Mouse (Mus musculus) stomach, embryonic 14.5 days (tissue): ENCODE measurements around the gene Reps2. TPM values are rescaled to one million over a fixed set of nuclear protein-coding genes. Genes with fewer than 3 reads are reported as not detected.

Experiments used
- ATAC-seq: fragments of 200-750 bp; cut with Nextera tagmentation; 2 replicates; pipeline ENCODE4 v1.8.0; 2017; ENCODE audit warnings: low read depth, moderate TSS enrichment; ENCODE audit not compliant: insufficient number of reproducible peaks, insufficient read depth, low FRiP score
- H3K27ac ChIP-seq: fragments of 300-500 bp; sonication (generic); 2 replicates; pipeline ENCODE4 v1.5.1; 2014; ENCODE audit warnings: mild to moderate bottlenecking, low read length, moderate library complexity, mixed read lengths
- H3K27me3 ChIP-seq: fragments of 300-500 bp; sonication (generic); 2 replicates; pipeline ENCODE4 v1.6.1; 2014; ENCODE audit warnings: low read length, control low read depth, mixed read lengths; ENCODE audit not compliant: control insufficient read depth, insufficient read depth
- H3K36me3 ChIP-seq: fragments of 300-500 bp; sonication (generic); 2 replicates; pipeline ENCODE4 v1.6.1; 2014; ENCODE audit warnings: mild to moderate bottlenecking, control low read depth, low read length, moderate library complexity, mixed read lengths; ENCODE audit not compliant: control insufficient read depth, insufficient read depth
- H3K4me1 ChIP-seq: fragments of 300-500 bp; sonication (generic); 2 replicates; pipeline ENCODE4 v1.6.1; 2014; ENCODE audit warnings: low read length, control low read depth, mixed read lengths; ENCODE audit not compliant: control insufficient read depth, insufficient read depth
- H3K4me2 ChIP-seq: fragments of 300-500 bp; sonication (generic); replicated peaks from 2 replicates; pipeline ENCODE4 v1.6.1; 2014; ENCODE audit warnings: low read depth, low read length, control low read depth
- H3K4me3 ChIP-seq: fragments of 300-500 bp; sonication (generic); 2 replicates; pipeline ENCODE4 v1.5.1; 2014; ENCODE audit warnings: low read depth, low read length, control low read depth
- H3K9ac ChIP-seq: fragments of 300-500 bp; sonication (generic); replicated peaks from 2 replicates; pipeline ENCODE4 v1.6.1; 2014; ENCODE audit warnings: low read depth, mild to moderate bottlenecking, control low read depth, low read length, moderate library complexity, mixed read lengths
- H3K9me3 ChIP-seq: fragments of 300-500 bp; sonication (generic); 2 replicates; pipeline ENCODE4 v1.6.1; 2016; ENCODE audit warnings: low read depth, low read length, control low read depth; ENCODE audit not compliant: control insufficient read depth
- WGBS: fragments of 180-500 bp; shearing (Covaris S2); extraction: QIAGEN DNeasy Blood & Tissue Kit; methylation state at CpG from one replicate; pipeline ENCODE4 v1.1.7; 2014; 5-methylcytosine and 5-hydroxymethylcytosine counted together
- polyA plus RNA-seq: library from polyadenylated mRNA; unstranded; fragments of >200 nt; fragmentation: Nextera tagmentation; extraction: Ambion mirVana; gene quantifications from 2 replicates; pipeline ENCODE4 v1.2.1, GENCODE M21; 2014

Gene Reps2
- polyA plus RNA-seq, 1 experiment from 2014 or later = 3.2 TPM

DNA sequence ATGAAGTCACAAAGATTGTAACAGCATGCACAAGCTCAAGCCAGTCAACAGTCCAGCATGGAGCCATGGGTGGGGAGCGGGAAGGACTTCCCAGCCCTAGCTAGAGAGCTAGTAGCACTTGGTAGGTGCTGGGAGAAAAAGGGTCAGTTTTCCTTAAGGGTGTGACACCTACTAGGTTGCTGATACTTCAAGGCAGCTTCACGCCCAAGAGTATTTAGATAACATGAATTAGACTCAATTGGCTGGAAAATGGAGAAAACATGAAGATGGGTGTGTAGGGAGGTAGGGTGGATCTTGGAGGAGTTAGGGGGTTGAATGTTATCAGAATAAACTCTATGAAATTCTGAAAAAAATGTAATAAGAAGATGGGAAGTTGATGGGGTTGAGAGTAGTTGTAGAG is 37.3 kb downstream of the Reps2 start:
- no peak overlapping the region for H3K9ac ChIP-seq
- H3K27me3 ChIP-seq = no peaks in the 10 kb centered on the region
- H3K27ac ChIP-seq = no peak overlapping the region
- H3K4me1 ChIP-seq = no peaks in the 10 kb centered on the region
- no peak overlapping the region for H3K4me3 ChIP-seq
- WGBS = 78% methylated on average over 2 of the region's 2 CpGs
- H3K36me3 ChIP-seq = no peaks in the 10 kb centered on the region
- no peak for ATAC-seq
- no peak overlapping the region for H3K4me2 ChIP-seq
- H3K9me3 ChIP-seq = no peaks in the 10 kb centered on the region

- no peaks in the 10 kb centered on the region for H3K27me3 ChIP-seq
- WGBS = 91% methylated on average over 3 of the region's 3 CpGs
- H3K36me3 ChIP-seq = no peaks in the 10 kb centered on the region
- H3K4me2 ChIP-seq = no peak overlapping the region
- H3K9me3 ChIP-seq = no peaks in the 10 kb centered on the region
- no peaks in the 10 kb centered on the region for H3K4me1 ChIP-seq
- no peak overlapping the region for H3K27ac ChIP-seq
- no peak overlapping the region for H3K4me3 ChIP-seq
- no peak overlapping the region for H3K9ac ChIP-seq
- ATAC-seq = no peak
These were observed 43.8 kb downstream of the Reps2 start for GRCm38 (mm10) chrX:162599666-162600065.

DNA sequence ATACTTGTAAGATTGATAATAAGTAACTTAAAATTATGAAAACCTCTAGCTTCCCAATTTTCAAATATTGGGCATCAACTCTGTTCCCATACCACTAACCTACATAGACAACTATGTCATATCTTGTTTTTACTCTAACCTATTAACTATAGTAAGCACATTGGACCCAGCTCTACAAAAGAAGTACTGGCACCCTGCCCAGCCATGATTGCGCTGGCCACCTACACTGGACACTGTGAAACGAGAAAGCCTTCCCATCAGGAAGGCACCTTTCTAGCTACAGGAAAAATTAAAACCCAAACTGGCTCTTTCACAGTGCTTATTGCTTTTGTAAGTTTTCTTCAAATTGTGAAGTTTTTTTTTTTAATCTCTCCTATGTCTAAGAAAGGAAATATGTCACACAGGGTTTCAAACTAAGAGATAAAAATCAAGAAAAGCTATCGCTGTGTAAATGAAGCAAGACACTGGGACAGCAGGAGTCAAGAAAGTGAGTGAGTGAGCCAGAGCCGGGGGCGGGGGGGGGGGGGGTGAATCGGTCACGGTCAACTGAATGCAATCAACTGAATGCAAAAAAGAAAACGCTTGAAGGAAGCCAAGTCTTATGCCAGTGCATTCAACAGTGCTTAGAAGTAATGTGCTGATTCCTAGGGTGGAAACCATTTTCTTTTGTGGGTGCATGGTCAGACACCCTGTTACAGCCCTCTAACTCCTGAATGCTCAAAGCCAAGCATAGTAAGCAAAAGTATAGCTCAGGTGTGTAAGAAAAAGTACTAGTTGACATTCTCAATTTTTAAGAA is 52.2 kb downstream of the Reps2 start:
- Histone ChIP-seq H3K4me2 (no peak overlapping the region), H3K36me3 (no peaks in the 10 kb centered on the region), H3K9ac (no peak overlapping the region), H3K27me3 (no peaks in the 10 kb centered on the region), H3K9me3 (no peaks in the 10 kb centered on the region), H3K4me1 (no peaks in the 10 kb centered on the region), H3K27ac (no peak overlapping the region), H3K4me3 (no peak overlapping the region)
- ATAC-seq = no peak
- 68% methylated on average over 8 of the region's 8 CpGs for WGBS

DNA sequence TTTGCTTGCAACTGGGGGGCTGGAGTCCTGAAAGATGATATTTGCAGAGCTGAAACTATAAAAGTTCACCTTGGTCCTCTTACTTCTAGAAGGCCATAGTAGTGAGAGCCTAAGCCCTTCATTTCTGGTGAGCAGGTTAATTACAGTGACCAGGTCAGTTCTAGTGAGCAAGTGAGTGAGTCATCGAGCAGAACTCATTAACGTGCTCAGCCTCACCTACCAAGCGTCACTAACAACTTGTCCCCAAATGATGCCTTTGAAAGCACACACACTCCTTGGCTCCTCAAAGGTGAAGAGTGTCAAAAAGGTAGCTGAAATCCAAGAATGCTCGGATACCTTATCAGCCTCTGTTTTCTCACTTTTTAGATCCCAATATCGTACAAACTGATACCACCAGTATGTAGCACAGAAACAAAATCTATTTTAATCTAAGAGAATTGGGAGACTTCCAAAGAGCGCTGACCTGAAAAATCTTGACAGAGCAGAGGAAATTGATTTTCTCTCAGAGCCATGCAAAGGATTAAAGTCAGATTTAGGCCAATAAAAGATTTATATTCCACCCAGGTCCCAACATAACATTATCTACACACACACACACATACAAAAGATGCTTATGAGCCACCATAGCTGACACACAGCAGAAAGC is 53.2 kb downstream of the Reps2 start:
- Histone ChIP-seq H3K27ac (no peak overlapping the region), H3K9ac (no peak overlapping the region), H3K4me3 (no peak overlapping the region), H3K36me3 (no peaks in the 10 kb centered on the region), H3K9me3 (no peaks in the 10 kb centered on the region), H3K27me3 (no peaks in the 10 kb centered on the region), H3K4me1 (no peaks in the 10 kb centered on the region), H3K4me2 (no peak overlapping the region)
- ATAC-seq = no peak
- WGBS = 70% methylated on average over 6 of the region's 6 CpGs

- no peaks in the 10 kb centered on the region for H3K9me3 ChIP-seq
- H3K4me2 ChIP-seq = no peak overlapping the region
- H3K4me1 ChIP-seq = no peaks in the 10 kb centered on the region
- no peak overlapping the region for H3K4me3 ChIP-seq
- no peaks in the 10 kb centered on the region for H3K27me3 ChIP-seq
- no peak overlapping the region for H3K9ac ChIP-seq
- WGBS = 83% methylated on average over 3 of the region's 3 CpGs
- ATAC-seq = no peak
- no peaks in the 10 kb centered on the region for H3K36me3 ChIP-seq
- H3K27ac ChIP-seq = no peak overlapping the region
These were observed 54.2 kb downstream of the Reps2 start for GRCm38 (mm10) chrX:162589173-162589805.

GRCm38 (mm10) chrX:162584349-162584748 is 59.1 kb downstream of the Reps2 start:
- H3K36me3 ChIP-seq = no peaks in the 10 kb centered on the region
- 57% methylated on average over 3 of the region's 3 CpGs for WGBS
- no peak for ATAC-seq
- H3K4me3 ChIP-seq = no peak overlapping the region
- H3K4me2 ChIP-seq = no peak overlapping the region
- no peaks in the 10 kb centered on the region for H3K9me3 ChIP-seq
- H3K27ac ChIP-seq = no peak overlapping the region
- H3K4me1 ChIP-seq = no peaks in the 10 kb centered on the region
- no peak overlapping the region for H3K9ac ChIP-seq
- no peaks in the 10 kb centered on the region for H3K27me3 ChIP-seq

- no peaks in the 10 kb centered on the region for H3K36me3 ChIP-seq
- H3K27ac ChIP-seq = no peak overlapping the region
- H3K9ac ChIP-seq = no peak overlapping the region
- no peak overlapping the region for H3K4me2 ChIP-seq
- no peak overlapping the region for H3K4me3 ChIP-seq
- H3K9me3 ChIP-seq = no peaks in the 10 kb centered on the region
- WGBS = 62% methylated on average over 3 of the region's 3 CpGs
- H3K4me1 ChIP-seq = no peaks in the 10 kb centered on the region
- no peaks in the 10 kb centered on the region for H3K27me3 ChIP-seq
- no peak for ATAC-seq
These were observed 62.9 kb downstream of the Reps2 start for GRCm38 (mm10) chrX:162580521-162580920.

GRCm38 (mm10) chrX:162568439-162568838 is 75.0 kb downstream of the Reps2 start:
- Histone ChIP-seq H3K27me3 (no peaks in the 10 kb centered on the region), H3K36me3 (no peaks in the 10 kb centered on the region), H3K27ac (no peak overlapping the region), H3K9me3 (no peaks in the 10 kb centered on the region), H3K4me3 (no peak overlapping the region), H3K4me2 (no peak overlapping the region), H3K9ac (no peak overlapping the region), H3K4me1 (no peaks in the 10 kb centered on the region)
- WGBS = 61% methylated on average over 2 of the region's 2 CpGs
- ATAC-seq = no peak
